Mouse (Mus musculus) mouse trophoblast stem cell (cell line): Measurements from ENCODE around the gene Eif5b.
"Not testable (repeated sequence)": the region's sequence is repeated elsewhere in the genome, so short reads cannot be mapped to it uniquely, and the experiment has no call there.

Experiments used
- in situ Hi-C, 2 experiments: fragments of 300-500 bp; cut with MseI, MboI; formaldehyde crosslinking; loops; 2 replicates in 1 of 2; 3 replicates in 1 of 2; pipeline ENCODE4 v1.15.1; 2025

Eif5b gene

DNA sequence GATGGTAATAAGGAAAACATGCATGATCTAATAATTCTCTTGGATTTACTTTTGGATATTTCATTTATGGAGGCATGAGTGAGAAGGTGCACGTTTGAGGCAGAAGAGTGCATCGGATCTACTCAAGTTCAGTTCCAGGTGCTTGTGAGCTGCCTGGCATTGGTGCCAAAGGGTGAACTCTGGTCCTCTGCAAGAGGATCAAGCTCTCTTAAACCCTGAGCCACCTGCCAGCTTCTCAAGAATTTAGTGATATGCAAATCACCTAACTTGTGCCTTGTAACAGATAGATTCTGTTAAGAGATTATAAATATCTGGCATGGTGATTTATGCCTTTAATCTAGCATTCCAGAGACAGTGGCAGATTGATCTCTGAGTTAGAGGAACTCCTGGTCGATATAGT, 5.2 kb downstream of the Eif5b start:
- in situ Hi-C loops, result no loop called here

DNA sequence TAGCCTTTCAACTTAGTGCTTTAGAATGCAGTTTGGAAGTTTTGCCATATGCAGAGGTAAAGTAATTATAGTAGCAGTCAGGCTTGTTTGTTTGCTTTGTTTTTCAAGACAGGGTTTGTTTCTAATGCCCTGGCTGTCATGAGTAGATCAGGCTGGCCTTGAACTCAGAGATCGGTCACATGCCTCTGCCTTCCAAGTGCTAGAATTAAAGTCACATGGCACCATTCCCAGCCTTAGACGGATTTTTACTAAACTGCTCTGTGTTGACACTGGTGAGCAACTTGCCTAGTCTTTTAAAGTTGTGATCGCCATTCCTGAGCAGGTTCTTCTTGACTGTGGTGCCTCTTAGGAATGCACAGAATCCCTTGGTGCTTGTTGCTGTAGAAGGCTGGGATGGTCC, 8.9 kb downstream of the Eif5b start:
- in situ Hi-C loops, result no loop called here

DNA sequence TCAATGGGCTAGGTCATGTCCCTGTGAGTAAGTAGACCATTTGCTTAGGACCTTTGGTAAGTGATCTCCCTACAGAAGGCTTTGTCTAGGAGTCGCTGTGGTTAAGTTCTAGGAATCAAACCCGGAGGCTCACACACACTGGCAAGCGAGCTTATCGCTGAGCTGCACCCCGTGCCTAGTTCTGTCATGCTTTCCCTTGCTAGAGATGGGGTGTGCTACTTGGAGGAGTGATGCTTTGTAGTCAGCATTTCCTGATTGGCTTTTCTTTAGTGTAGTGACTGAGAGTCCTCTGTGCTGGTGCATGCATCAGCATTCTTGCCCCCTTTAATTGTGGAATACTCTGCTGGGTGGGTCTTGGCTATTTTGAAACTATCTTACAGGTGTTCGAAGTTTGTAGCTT, 13.8 kb downstream of the Eif5b start:
- in situ Hi-C loops, result no loop called here

DNA sequence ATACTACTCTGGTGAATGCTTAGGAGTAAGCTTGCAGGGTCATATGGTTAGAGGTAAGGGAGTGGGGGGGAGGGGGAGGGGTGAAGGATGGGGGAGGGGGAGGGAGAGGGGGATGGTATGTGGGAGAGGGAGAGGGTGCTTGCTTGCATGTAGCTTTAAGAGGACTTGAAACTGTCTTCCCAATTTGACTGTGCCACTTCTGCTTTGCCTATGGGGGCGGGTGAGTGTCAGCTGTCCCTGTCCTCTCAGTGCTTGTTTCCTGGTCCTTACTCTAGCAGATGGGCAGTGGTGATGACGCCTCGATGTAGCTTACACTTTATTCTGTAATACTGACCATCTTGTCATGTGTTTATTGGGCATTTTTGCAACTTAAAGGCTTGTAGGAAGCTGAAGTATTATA, 14.3 kb downstream of the Eif5b start:
- in situ Hi-C loops, result no loop called here

DNA sequence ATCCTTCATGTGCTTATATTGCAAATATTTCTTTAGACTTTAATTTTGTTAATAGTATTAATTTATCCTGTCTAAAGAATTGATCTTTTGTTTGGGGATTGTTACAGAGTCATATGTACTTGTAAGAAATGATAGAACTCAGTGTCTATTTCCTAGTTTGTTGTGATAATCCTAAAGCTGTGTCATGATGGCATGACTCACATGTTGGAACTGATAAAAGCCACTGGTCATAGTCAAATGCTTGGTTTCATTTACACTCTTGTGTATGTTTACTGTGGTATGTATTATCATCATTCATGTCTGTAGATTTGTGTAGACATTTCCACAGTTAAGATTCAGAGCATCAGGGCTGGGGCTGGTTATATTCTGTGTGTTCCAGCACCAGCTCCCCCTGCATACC, 14.7 kb downstream of the Eif5b start:
- in situ Hi-C loops, result no loop called here

DNA sequence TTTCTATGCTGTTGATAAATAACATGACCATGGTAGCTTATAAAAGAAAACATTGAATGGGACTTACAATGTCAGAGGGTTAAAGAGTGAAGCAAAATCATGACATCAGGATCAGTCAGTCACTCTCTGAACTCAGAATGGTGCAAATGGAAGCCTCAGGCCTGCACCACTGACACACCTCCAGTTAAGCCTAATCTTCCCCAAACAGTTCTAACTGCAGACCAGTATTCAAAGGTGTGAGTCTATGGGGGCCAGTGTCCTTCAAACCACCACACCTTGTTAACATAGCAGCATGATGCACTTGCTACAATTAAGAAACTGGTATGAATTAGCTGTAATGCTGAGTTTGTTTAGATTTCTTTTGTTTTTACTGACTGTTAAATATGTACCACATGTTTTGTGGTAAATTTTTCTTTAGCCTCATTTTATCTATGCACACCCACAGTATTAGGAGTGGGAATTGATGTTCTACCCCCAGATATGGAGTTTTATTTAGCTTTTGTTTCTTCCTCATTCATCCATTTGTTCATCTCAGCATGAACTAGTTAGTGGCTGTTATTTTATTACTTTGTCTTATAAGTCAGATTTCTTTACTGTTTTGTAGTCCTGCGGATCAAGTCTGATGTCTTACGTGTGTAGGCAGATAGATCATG, 16.9 kb downstream of the Eif5b start:
- in situ Hi-C loops, result no loop called here

DNA sequence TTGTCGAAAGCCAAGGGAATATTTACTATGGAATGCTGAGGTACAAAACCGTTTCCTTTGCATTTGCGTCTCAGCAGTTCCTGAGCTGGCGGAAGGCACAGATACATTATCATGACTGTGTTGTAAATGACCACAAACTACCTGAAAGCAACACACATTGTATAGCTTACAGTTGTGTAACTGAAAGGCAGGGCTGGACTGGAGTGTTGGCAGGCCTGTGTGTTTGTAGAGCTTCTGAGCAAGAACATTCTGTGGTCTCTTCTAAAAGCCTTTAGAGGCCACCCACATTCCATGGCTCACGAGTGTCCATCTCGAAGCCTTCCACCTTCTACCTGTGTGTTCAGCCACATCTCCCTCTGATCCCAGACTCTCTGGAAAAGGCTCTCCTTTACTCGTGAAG, 29.5 kb downstream of the Eif5b start:
- in situ Hi-C loops, result no loop called here

DNA sequence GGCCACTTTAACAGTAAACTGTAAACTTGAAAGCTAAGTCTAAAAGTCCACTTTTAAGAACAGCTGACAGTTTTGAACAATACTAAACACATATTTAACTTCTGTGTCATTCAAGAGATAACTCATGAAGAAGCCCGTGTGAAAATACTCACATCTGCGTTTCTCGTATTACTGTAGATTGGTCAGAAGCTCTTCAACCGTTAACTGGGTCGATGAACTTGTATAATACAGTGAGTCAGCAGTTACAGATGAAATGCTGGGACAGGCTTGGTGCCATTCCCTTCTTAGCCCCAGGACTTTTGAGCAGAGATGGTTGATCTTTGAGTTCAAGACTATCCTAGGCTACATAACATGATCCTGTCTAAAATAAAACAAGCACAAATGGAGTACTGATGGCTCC, 33.6 kb downstream of the Eif5b start:
- in situ Hi-C loops, result no loop called here

DNA sequence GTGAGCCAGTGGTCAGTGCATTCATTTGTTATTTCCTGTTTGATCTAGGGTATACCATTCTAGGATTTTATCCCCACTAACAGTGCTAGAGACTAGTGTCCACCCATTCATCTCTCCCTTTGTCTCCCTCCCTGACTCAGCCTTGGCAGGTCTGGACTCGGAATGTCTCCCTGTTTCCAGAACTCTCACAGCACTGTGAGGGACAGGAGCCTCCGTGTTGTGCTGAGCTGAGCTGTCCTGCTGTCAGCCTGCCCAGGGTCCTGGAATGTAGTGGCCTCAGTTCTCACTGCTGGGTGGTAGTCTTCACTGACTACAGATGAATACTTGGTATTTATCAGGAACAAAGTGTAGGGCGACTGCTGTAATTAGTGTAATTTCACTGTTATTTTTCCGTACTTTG, 37.7 kb downstream of the Eif5b start:
- in situ Hi-C loops, result no loop called here

DNA sequence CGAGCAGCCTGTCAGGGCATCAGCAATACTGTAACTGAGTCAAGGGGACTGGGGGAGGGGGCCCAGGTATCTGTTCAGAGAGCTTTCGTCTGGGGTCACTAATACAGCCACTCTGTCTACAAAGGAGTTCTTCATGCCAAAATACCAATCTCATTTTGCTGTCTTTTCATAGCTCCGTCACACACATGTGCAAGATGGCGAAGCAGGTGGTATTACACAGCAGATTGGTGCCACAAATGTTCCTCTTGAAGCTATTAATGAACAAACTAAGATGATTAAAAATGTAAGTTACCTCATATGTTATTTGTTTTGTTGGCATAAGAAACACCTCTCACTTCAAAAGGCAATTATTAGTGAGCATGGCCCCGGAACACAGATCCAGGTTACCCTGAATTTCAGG, 39.6 kb downstream of the Eif5b start:
- in situ Hi-C loops, result no loop called here

DNA sequence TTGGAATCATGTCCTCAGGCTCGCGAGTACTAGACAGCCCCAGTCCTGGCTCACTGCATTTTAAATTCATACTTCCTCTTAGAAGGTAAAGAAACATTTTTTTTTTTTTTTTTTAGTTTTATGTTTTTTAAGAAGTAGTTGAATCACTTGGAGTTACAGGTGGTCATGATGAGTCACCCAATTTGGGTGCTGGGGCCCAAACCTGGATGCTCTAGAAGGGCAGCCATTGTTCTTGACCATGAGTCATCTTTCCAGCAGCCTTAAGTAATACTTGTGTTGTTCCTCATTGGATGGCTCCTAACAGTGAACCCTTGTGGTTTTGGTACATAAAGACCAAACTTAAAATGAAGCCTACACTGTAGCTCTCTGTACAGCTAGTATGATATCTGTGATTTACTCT, 41.1 kb downstream of the Eif5b start:
- in situ Hi-C loops, result no loop called here

DNA sequence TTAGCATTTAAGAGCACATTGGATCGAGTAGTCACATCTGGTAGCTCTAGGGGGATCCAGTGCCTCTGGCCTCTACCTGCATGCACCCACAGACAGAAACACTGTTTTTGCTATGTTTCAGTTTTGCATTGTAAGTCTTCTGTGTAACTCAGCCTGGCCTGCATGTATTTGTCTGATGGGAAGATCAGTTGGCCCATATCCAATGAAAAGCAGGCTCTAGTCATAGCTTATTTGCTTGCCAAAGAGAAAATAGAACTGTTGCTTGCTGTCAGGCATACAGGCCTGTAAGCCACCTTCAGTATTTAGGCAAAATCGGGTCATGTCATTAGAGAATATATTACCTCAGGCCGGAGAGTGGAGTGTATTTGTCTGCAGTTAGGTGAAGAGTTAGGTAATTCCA, 50.3 kb downstream of the Eif5b start:
- in situ Hi-C loops, result no loop called here

DNA sequence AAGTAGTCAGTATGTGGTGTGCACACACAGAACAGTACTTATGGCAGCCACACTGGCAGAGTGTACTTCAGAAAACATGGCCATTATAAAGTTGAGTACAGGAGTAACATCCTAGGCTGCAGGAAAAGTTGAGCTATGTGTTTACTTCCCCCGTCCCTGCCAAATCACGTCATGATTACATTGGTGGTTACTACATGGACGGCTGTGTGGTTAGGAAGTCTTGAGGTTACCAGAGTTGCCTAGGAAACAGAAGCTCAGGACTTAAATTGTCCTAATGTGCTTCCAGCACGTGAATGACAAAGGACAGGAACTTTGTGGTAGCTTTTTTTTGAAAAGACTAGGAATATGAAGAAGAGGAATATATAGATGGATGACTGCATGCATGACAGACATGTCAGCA, 51.8 kb downstream of the Eif5b start:
- in situ Hi-C loops, result no loop called here

DNA sequence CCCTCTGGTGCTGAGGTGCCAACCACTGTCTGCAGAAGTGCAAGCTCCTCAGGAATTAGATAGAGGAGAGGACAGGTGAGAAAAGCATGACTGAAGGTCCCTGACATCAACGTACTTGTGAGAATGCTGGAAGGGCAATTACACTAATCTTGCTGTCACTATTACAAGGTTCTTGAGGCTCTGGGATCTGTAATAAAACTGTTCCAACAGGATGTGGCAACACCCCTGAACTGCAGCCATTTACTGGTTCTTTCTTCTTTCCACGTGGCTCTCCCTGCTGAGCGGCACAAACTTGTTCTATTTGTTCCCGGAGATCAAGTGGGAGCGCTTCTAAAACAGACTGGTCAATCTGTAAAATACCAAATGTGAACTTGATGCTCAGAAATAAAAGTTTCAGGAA, 57.4 kb downstream of the Eif5b start:
- in situ Hi-C loops, result no loop called here

DNA sequence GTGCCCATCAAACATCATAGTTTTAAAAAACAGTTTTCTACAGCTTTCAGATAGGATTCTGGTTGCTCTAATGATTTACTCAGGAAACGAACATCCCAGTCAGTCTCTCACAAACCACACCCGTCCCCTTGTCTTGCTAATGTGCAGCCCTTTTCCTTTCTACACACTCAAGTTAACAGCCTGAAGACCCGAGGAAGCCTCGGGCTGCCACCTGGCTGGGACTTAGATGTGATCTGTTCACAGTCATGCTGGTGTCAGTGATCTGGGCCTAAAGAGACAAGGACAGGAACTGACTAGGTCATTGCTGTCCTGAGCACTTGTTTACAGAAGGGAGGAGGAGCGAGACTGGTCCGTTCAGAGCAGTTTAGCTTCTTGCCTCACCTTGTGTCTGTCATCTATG, 60.6 kb downstream of the Eif5b start:
- in situ Hi-C loops, result no loop called here

DNA sequence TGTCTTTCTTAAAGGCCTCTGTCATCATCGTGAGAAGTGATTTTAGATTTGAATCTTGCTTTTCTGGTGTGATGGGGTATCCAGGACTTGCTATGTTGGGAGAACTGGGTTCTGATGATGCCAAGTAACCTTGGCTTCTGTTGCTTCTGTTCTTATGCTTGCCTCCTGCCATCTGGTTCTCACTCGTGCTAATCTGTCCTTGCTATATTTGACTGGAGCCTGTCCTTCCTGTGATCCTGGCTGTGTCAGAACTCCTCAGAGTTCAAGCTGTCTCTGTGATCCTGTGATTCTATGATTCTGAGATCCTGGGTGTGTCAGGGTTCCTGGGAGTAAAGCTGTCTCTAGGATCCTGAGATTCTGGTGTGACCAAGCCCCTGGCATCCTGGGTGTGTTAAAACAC, 64.3 kb downstream of the Eif5b start:
- in situ Hi-C loops, result not testable (repeated sequence)

DNA sequence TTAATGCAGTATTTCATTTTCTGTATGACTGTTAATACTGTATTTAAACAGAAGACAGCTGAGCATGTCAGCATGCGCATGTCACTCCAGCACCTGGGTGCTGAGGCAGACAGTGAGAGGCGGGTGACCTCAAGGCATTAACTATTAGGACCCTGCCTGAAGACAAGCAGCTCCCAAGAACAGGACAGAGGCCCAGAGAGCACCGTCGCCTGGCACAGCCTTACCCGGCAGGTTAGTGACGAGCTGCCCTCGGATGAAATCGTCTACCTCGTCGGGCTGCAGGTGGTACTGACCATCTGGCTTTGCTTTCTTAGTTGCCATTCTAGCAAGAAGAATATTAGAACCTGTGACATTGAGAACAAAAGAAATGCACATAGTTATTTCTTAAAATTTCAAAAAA, 69.5 kb downstream of the Eif5b start:
- in situ Hi-C loops, result no loop called here

DNA sequence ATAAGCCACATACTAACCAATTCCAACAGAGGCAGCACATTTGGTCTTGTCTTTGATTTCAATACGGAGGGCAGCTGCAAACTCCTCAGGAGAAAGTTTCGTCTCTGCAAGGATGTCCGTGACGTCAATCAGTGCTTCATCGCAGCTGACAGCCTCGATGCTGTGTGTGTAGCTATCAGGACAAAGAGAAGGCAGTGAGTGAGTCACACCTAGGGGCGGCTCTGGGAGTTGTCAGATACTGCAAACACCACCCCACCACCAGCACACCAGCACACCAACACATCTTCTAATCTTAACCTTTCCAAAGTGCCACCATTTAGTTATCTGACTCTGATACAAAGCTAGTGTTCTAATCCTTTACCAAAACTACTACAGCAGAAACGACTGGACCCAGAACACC, 73.5 kb downstream of the Eif5b start:
- in situ Hi-C loops, result no loop called here

DNA sequence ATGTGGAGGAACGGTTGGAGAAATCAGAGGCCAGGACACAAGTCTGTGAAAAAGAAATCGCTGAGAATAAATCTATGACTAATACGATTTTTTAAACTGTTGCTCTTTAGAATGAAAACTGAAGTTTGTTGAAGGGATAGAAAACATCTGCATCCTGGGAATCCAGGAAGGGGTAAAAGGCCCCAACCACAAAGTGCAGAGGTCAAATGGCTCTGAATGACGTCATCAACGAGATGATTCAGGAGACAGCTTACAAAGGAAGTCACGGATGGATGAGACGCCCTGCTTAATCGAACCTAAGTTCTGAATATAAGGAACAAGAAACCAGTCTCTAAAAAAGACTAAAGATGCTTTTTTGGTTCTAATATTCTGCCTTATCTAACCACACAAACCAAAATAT, 83.5 kb downstream of the Eif5b start:
- in situ Hi-C loops, result no loop called here

DNA sequence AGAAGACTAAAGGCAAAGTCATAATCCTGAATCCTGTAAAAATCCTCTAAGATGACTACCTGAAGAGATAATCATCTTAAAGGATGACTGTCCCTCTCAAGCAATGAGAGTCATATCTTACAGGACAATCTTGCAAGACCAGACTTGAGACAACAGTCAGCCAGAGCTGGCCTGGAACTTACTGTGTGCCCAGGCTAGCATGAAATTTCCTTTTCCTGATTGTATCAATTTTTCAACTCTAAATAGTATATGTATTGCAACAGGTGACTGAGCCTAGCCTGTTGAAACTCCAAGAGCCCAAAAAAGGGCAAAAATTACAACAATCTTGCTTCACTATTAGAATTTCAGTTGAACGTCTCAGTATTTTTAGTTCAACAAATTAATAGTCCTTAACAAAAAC, 105.4 kb downstream of the Eif5b start:
- in situ Hi-C loops, result no loop called here

DNA sequence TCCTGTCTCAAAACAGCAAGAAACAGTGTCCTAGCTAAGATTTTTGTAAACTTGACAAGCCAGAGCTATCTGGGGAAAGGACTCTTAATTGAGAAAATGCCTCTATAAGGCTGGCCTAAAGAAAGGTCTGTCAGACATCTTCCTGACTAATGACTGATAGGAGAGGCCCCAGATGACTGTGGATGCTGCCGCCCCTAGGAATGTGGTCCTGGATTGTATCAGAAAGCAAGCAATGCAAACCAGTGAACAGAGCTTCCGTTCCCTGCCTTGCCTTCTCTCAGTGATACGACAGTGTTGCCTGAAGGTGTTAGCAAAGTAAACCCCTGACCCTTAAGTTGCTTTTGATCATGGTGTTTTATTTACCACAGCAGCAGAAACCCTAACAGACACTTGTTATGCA, 106.0 kb downstream of the Eif5b start:
- in situ Hi-C loops, result no loop called here
